Mouse (Mus musculus): ENCODE results near the gene Casp12.
"Not testable (repeated sequence)": the region's sequence is repeated elsewhere in the genome, so short reads cannot be mapped to it uniquely, and the experiment has no call there.

The Casp12 gene

GRCm38 (mm10) chr9:5345291-5345898 is at the start of gene Casp12:
Gene Casp12 (plus strand): TSS chr9:5345430.
- no peak for DNase-seq

DNA sequence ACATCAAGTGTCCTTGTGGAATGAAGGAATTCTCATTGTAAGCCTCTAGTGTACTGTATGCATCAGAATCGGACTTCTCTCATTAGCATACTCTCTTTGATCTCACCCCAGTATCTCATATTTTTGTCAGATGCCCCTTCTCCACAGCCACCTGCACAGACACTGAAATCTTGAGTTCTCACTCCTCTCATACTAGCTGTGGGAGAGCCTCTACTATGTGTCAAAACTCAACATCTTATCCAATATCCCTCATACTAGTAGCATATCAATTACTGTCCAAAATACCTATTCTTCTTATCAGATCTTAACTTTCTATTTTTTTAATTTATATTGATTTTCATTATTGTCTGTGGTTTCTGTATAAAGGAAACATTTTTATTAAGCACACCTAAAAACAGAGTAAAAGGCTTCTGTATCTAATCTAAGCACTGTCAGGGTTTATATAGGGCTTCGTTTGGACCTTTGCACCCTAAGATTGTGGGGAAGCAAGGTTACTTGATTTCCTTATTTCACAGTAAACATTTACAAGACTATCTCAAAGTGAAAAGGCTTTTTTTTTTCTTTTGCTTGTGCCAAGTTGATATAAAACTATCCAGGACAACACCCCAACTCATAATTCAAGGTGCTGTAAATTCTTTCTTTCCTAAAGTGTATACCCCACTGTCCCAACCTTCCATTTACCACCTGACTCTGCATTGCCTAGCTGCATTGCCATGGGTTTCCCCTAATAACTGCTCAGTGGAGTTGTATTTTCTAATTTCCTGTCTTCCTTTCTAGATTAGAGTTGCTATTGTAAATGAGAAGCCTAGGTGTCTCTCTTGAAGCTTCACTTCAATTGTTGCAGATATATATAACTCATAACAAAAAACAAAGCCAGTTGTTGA is 48.6 kb upstream of the Casp12 start:
- no peak for DNase-seq

GRCm38 (mm10) chr9:5298329-5299131 is 46.7 kb upstream of the Casp12 start, which contains the start of gene Casp1:
Gene Casp1 (plus strand): TSS chr9:5298517.
- DNase-seq: no peak

- no peak for DNase-seq
These were observed 46.2 kb upstream of the Casp12 start for GRCm38 (mm10) chr9:5299132-5299381.

DNA sequence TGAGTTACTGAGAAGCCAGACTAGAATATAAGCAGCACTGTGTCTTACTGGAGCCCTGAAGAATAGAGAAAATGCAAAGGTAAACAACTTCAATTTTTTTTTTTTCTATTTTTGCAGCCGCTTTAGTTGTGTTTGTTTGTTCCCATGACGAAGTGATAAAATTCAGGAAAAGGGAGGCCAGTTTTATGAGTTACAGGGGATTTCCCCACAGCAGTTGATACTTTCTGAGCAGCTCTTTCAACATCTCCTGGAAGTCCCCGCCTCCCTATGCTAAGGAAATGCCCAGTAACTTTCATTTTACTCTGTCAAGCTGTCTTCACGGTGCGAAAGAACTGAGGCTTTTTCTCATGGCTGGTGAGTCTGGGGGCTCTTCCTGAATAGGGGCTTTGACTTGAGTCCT is 36.7 kb upstream of the Casp12 start, which contains the start of gene Casp4:
Casp4 (plus strand) TSS at position 268 of the 400 bp plus-strand sequence.
- DNase-seq: no peak

DNA sequence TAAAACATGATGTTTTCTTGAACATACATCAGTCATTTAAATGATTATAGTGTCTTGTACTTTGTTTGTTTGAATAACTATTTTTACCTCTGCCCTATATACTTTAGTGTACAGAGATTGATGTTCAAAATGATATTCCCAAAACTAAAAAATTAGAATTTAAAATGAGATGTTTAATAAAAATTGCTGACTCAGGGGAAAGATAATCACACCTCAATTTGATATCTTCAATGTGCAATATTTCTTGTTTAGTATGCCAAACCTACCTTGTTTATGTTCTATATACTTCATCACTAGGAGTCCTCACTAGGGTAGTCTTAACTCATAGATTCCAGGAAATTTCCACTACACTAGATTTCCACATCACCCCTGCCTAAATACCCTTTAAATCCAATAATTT is 35.1 kb upstream of the Casp12 start:
- DNase-seq: no peak

DNA sequence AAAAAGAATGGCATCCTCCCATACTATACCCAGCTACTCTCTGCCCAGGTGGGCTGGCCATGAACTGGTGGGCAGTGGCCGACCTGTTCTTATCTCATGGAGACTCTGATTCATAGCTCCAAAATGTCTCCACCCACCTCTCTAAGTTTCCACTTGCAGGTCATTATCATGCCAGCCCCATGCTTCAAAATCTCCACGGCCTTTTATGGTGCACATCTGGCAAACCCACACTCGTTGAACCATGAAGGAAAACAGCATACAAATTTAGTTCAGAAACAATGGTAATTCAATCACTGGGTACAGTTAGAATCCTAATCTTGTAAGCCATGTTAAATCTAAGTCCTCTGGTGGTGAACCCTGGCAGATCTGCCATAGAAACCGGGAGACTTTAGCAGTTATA is 33.8 kb upstream of the Casp12 start:
- DNase-seq: no peak

DNA sequence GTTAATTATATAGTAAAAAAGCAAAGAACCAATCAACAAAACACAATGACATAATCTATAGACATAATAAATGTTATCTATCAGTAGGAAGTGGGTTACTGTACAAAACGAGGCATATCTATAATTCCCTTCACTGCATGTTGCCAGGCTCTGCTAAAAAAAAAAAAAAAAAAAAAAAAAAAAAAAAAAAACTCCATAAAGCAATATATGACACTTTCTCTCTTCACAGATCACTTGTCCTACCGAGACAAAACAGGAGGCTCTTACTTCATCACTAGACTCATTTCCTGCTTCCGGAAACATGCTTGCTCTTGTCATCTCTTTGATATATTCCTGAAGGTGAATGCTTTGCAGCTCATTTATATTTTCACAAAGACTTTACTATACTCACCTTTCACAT is 17.0 kb upstream of the Casp12 start:
- no peak for DNase-seq

- DNase-seq: no peak
These were observed 12.8 kb upstream of the Casp12 start for GRCm38 (mm10) chr9:5332441-5332840.

DNA sequence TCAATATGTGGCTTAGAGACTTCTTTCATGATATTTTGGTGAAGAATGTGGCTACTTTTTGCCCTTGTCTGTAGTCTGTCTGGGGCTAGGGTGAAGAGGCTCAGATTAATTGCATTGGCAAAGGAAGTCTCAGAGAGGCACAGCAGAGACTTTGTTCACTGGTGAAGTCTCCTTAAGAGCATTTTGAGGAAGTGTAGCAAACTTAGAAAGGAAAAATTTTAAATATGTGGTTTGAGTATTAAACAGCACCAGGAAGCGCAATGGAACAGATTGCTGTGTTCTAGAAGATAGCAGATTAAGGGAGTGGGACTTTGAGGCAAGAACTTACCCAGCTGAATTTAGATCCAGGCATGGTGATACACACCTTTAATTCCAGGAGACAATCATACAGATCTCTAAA is 11.8 kb upstream of the Casp12 start:
- no peak for DNase-seq

DNA sequence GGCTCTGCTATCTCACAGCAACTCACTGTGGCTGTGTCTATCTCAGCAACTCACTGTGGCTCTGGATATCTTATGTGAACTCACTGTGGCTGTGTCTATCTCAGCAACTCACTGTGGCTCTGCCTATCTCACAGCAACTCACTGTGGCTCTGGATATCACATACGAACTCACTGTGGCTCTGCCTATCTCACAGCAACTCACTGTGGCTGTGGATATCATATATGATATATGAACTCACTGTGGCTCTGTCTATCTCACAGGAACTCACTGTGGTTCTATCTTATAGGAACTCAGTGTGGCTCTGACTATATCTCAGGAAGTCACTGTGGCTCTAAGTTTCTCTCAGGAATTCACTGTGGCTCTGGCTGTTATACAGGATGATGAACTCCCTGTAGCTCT is 2.1 kb upstream of the Casp12 start:
- DNase-seq: no peak

DNA sequence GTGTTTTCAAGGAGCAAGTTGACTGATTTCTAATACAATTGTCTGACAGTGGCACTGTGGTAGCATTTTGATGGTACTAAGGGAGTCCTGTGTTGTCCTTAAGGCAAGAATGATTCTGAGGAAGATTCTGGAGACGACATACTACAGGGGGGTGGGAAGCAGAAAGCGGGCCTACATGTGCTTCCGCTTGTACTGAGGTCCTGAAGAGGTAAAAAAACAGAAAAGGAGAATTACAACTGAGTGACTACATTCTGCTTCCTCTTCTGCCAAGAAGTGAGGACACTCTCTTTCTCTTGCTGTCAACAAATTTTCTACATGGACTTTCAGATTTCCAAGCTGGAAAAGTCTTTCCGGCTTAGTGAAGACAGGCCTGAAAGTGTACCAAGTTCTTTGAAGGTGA is 1.1 kb upstream of the Casp12 start:
- DNase-seq: no peak

DNA sequence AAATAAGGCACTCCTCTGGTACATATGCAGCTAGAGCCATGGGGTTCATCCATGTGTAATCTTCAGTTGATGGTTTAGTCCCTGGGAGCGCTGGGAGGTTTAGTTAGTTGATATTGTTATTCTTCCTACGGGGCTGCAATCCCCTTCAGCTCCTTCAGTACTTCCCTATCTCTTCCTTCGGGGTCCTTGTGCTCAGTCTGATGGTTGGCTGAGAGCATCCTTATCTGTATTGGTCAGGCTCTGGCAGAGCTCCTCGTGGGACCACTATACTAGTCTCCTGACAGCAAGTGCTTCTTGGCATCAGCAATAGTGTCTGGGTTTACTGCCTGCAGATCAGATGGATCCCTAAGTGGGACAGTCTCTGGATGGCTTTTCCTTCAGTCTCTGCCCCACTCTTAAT is 2.2 kb downstream of the Casp12 start:
- DNase-seq: no peak

DNA sequence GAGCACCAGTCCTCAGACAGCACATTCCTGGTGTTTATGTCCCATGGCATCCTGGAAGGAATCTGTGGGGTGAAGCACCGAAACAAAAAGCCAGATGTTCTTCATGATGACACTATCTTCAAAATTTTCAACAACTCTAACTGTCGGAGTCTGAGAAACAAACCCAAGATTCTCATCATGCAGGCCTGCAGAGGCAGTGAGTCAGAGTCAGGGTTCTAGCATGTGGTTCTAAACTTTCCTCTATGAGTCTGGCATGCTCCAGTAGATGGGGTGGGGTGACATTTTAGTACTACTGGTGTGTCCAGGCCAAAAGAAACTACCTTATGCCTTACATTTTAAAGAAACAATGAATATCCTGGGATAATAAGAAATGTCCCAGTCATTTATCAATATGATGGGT is 8.4 kb downstream of the Casp12 start:
- no peak for DNase-seq

DNA sequence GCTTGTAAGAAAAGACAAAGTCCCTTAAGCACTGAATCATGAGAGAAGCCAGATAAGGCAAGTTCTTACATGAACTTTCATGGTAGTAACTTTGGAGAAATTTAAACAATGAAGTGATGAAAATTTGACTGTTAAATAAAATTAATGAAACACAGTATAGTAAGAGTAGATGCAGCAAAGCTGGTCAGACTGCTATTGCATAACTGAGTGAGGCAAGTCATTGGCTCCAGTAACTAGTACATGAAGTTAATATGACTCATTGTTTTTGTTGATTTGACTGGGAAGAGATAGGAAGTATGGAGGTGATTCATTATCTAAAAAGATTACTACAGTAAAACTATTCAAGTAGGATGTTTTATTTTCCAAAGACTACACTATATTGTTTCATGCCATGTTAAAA is 11.6 kb downstream of the Casp12 start:
- no peak for DNase-seq

DNA sequence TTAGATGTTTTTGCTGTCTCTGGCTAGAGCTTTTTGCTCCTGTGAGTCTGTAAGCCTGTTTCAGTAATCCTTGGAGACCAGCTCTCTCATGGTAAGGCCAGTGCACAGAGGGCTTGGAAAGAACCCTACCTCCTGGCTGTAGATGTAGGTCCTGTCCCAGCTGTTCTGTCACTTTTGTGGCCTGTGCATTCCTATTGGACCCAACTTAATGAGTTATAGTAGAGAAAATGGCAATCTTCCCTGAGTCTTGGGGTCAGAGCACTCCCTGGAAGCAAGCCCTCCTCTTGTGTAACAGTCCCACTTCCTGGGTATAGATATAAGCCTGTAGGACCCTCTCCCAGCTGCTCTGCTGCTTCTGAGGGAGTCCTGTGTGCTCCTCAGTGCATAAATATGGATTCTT is 48.3 kb downstream of the Casp12 start:
- DNase-seq: no peak

DNA sequence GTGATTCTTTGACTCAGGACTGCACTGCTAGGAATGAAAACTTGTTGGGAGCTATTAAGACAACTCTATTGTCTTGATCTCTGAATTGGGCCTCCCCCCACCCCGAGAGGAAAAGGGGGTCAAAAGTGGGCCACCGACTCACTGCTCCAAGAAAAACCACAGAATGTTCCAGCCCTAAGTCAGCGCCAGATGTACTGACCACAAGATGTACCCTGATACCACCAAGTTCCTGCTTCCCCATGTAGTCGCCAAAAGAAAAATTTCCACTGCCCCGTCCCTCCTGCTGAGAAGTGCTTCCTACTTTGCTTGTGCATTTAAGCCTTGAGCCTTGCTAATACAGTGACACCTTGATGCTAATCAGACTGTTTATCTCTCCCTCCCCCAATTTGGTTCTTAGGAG is 50.6 kb downstream of the Casp12 start:
- DNase-seq: not testable (repeated sequence)

DNA sequence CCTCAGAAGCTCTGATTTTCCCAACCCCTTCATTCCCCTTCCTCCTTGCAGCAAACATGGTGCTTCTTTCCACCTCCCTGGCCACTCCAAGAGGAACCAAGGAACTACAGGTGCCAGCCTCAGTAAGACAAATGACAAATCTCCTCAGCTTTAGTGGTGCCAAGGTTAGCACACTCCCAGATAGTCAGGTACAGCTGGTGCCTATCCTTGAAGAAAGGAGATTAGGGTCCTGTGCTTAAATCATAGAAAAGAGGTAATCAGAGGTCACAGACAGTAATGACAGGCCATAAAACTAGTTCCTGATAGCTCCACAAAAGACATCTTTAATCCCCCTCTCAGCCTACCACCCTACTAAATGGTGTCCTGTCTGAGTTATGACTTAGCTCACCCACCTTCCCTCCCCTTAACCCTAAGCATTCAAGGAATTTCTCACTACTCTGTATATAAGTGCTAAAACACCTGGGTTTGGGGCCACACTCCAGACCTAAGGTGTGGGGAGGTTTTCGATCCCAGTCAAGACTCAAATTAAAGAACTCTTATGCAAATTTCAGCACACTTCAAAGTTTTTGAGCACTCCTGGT is 65.8 kb downstream of the Casp12 start:
- no peak for DNase-seq

DNA sequence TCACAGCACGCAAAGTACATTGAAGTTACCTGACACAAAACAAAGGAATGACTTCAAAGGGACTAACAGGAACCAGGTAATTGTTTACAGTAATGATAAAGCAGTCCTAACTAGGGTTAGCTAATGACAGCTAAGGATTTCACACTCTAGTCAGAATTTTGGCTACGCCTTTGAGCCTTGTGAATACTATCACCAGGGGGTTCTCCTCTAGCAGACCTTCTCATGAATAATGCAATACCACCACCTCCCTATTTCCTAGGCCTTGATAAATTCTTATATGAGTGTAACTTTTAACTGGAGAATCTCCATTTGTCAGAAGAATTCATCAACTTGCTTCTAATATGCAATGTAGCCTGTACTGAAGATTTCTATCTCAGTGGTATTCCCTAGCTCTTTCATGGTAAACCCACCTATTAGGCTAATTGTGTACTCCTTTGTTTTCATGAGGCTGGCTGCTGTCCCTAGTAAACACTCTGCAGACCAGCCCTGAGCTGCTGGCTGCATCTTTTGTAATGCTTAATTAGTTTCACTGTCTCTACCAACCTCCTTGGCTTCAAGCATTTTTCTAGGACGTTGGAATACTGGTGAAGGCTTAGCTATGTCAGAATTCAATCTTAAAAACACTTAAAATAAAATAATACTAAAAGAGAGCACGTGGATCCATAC is 67.3 kb downstream of the Casp12 start:
- DNase-seq: no peak

DNA sequence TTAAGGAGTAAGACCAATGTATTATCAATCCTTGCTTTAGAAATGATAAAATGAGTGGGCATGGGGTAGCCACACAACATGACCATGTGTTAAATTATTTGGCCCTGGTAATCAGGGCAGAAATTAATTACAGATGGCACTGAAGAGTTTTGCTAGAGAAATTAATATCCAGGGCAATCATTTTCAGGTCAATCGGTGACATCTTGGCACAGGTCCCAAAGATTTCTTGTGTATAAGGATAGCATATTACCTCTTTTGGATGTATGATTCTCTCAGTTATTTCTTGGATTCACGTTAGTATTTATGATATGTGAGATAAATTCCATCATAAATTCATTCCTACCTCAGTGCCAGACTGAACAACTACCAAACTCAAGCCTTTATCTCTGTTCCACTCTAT is 72.6 kb downstream of the Casp12 start:
- DNase-seq: no peak
